Mouse (Mus musculus) heart, postnatal 0 days (tissue): Measurements from ENCODE around the gene Tcstv3.

ENCODE experiments used
- CTCF ChIP-seq: IDR thresholded peaks from 2 replicates; pipeline ENCODE4 v1.5.1; 2016; ENCODE audit warnings: antibody characterized with exemption, control low read depth, low read depth
- EP300 ChIP-seq: IDR thresholded peaks from 2 replicates; pipeline ENCODE4 v1.6.1; 2016; ENCODE audit warnings: antibody characterized with exemption, low read depth

GRCm38 (mm10) chr13:120300853-120301252 is 15.8 kb upstream of the Tcstv3 start:
- TF ChIP-seq CTCF (no peak), EP300 (no peak)
